Mouse (Mus musculus): ENCODE measurements around the gene Pmpca.

Pmpca gene

DNA sequence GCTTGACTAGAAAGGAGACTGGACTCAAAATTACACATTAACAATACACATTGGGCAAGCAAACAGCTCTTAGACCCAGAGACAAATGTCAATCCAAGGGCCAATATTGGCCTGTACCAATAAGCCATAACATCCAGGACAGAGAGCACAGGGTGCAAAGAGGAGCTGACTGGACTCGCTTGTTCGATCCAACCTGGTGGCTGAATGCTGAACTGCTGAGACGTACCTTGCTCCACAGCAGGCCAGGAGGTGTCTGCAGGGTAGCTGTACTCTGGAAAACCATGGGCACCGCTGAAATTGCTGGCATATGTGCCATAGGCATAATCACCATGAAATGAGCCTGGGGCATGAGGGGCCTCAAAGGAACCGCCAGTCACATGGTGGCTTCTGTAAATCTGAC lies 40.7 kb downstream of the Pmpca start:
- peak; percentile 28 for DNase-seq (ENCODE audit: low read depth, low spot score)

GRCm38 (mm10) chr2:26434791-26435572 lies 45.8 kb downstream of the Pmpca start:
- no peak for DNase-seq (ENCODE audit: low read depth, low spot score)

GRCm38 (mm10) chr2:26437221-26437620 lies 48.1 kb downstream of the Pmpca start:
- DNase-seq (ENCODE audit: low read depth, low spot score), result no peak

DNA sequence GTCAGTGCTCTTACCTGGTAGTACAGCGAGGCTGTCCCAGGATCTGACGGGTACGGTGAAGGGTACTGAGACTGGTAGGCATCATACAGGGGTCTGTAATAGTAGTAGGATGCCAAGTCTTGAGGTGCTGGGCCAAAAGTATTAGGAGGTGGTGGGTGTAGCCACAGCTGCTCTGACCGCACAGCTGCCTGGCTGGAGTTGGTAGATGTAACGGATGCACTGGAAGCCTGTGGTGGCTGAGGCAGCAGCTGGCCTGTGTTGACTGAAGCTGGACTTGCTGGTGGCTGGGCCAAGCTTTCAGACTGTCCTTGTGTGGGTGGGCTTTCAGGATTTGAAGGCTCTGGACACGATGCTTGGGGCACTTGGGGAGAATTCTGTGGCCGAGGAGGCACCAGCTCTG lies 49.2 kb downstream of the Pmpca start:
- no peak for DNase-seq (ENCODE audit: low read depth, low spot score)

- DNase-seq (ENCODE audit: low read depth, low spot score), result no peak
These were observed 50.5 kb downstream of the Pmpca start for GRCm38 (mm10) chr2:26439671-26440070.

GRCm38 (mm10) chr2:26441261-26441660 lies 52.1 kb downstream of the Pmpca start:
- DNase-seq (ENCODE audit: low read depth, low spot score), result no peak

- DNase-seq (ENCODE audit: low read depth, low spot score), result no peak
These were observed 52.5 kb downstream of the Pmpca start for GRCm38 (mm10) chr2:26441688-26442087.

DNA sequence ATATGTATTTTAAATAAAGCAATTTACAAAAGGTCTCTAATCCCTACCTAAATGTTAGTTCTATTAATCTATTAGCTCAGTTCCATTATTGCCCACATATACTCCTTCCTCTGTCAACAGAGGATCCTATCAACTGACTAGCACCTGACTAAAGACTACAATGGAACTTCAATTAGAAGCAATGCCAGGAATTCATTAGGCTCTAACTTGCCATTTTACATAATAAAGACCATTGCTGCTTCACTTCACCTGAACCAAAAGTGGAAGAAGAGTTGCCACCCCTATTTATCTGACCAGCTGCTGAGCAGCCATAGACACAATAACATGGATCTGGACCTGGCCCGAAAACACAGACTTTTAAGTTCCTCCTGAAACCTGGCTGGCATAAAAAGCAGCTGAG lies 53.7 kb downstream of the Pmpca start:
- DNase-seq (ENCODE audit: low read depth, low spot score), result peak; percentile 69

GRCm38 (mm10) chr2:26443876-26444275 lies 54.7 kb downstream of the Pmpca start:
- no peak for DNase-seq (ENCODE audit: low read depth, low spot score)

GRCm38 (mm10) chr2:26444368-26444767 lies 55.2 kb downstream of the Pmpca start:
- DNase-seq (ENCODE audit: low read depth, low spot score), result no peak

- peak; percentile 100 for DNase-seq (ENCODE audit: low read depth, low spot score)
These were observed 56.0 kb downstream of the Pmpca start, which contains the start of gene Sec16a for GRCm38 (mm10) chr2:26444946-26445665. Sec16a (minus strand) TSS chr2:26445216.

DNA sequence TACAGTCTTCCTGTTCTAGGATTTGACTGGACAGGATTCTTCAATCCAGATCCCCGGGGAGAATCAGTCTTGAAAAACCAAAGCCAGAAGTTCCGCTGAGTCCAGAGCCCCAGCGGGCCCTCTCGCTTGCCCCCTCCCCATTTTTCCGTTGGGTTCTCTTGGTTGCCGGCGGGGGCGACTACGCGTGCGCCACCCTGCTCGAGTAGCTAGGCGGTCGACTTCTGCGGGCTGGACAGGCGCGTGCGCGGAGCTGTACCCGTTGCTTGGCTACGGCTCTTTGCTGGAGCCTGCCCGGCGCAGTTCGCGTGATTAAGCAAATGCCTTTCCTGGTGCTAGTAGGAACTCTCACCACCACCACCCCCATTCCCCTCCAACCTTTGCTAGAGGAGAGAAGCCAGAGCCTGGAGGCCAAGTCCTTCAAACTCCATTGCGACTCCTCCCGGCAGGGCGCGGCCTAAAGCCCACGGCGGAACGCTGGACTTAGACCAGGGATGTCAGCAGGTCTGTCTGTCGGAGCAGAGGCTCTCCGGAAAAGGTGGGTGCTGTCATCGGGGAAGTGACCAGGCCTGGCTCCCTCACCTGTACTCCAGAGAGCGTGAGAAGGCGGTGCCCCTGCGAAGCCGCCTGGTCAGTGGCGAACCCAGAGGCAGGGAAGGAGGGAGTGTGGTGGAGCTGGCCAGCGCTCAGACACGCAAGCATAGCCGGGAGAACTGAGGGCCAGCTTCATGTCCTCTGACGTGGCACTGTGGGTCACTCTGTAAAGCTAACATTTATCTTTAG lies 56.7 kb downstream of the Pmpca start:
- peak; percentile 97 for DNase-seq (ENCODE audit: low read depth, low spot score)

DNA sequence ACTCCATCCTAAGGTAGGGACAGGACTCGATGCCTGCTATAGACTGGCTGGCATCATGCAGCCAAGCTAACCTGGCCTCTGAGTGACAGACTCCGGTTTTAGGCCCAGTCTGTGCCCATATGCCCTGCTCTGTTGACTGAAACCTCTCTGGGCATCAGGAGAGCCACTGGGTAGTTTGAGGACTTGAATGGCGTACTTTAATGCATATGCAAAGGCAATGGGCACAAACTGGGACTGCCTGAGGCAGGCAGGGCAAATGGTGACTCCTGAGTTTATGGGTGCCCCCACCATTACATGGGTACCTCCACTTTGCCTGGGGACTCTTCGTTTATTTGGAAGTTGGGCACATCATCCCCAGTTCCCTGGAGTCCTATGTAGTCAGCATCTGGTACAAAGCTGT lies 57.5 kb downstream of the Pmpca start:
- no peak for DNase-seq (ENCODE audit: low read depth, low spot score)
